Mouse (Mus musculus) heart, embryonic 15.5 days (tissue): Measurements from ENCODE around the gene Sp8. TPM values are rescaled to one million over a fixed set of nuclear protein-coding genes. Genes with fewer than 3 reads are reported as not detected.
A peak's percentile ranks its signal among the peaks of the same experiment; 100 is the strongest.

Experiments
- ATAC-seq: fragments of 200-750 bp; cut with Nextera tagmentation; replicated peaks from 2 replicates; pipeline ENCODE4 v1.8.0; 2017; ENCODE audit warnings: low read depth, moderate TSS enrichment; ENCODE audit not compliant: insufficient number of reproducible peaks, insufficient read depth, low FRiP score
- H3K27ac ChIP-seq: fragments of 300-500 bp; sonication (generic); 2 replicates; pipeline ENCODE4 v1.5.1; 2015; ENCODE audit warnings: mild to moderate bottlenecking, inconsistent platforms
- H3K27me3 ChIP-seq: fragments of 300-500 bp; sonication (generic); 2 replicates; pipeline ENCODE4 v1.6.1; 2015; ENCODE audit warnings: inconsistent platforms
- H3K36me3 ChIP-seq: fragments of 300-500 bp; sonication (generic); 2 replicates; pipeline ENCODE4 v1.6.1; 2015; ENCODE audit warnings: mild to moderate bottlenecking, inconsistent platforms
- H3K4me1 ChIP-seq: fragments of 300-500 bp; sonication (generic); replicated peaks from 2 replicates; pipeline ENCODE4 v1.6.1; 2015; ENCODE audit warnings: inconsistent platforms
- H3K4me2 ChIP-seq: fragments of 300-500 bp; sonication (generic); 2 replicates; pipeline ENCODE4 v1.6.1; 2015; ENCODE audit warnings: inconsistent platforms, mild to moderate bottlenecking, moderate library complexity
- H3K4me3 ChIP-seq: fragments of 300-500 bp; sonication (generic); 2 replicates; pipeline ENCODE4 v1.5.1; 2015; ENCODE audit warnings: mild to moderate bottlenecking, inconsistent platforms
- H3K9ac ChIP-seq: fragments of 300-500 bp; sonication (generic); 2 replicates; pipeline ENCODE4 v1.6.1; 2015; ENCODE audit warnings: mild to moderate bottlenecking, inconsistent platforms
- H3K9me3 ChIP-seq: fragments of 300-500 bp; sonication (generic); replicated peaks from 2 replicates; pipeline ENCODE4 v1.6.1; 2016; ENCODE audit warnings: inconsistent platforms
- WGBS: fragments of 180-500 bp; shearing (Covaris S2); methylation state at CpG from one replicate; pipeline ENCODE4 v1.1.7; 2015; ENCODE audit warnings: mixed read lengths; 5-methylcytosine and 5-hydroxymethylcytosine counted together
- polyA plus RNA-seq: library from polyadenylated mRNA; unstranded; fragments of >200 nt; fragmentation: Nextera tagmentation; extraction: Ambion mirVana; gene quantifications from 2 replicates; pipeline ENCODE4 v1.2.1, GENCODE M21; 2015

Gene Sp8
- polyA plus RNA-seq, 1 experiment from 2014 or later = not detected

GRCm38 (mm10) chr12:118849203-118849861 lies 3.2 kb downstream of the Sp8 start:
- Histone ChIP-seq H3K4me2 (peak overlapping the region; percentile 92), H3K4me3 (peak overlapping the region; percentile 57), H3K36me3 (no peaks in the 10 kb centered on the region), H3K27ac (no peak overlapping the region), H3K9ac (no peak overlapping the region), H3K27me3 (peaks cover 90% of the 10 kb centered on the region), H3K4me1 (peaks cover 34% of the 10 kb centered on the region), H3K9me3 (no peaks in the 10 kb centered on the region)
- WGBS = 1% methylated on average over 68 of the region's 78 CpGs
- 0 out of 2 replicates have a peak, but pooled peaks have one; percentile 32 for ATAC-seq

GRCm38 (mm10) chr12:118849996-118850395 lies 3.9 kb downstream of the Sp8 start:
- Histone ChIP-seq H3K4me2 (no peak overlapping the region), H3K27ac (no peak overlapping the region), H3K9ac (no peak overlapping the region), H3K9me3 (no peaks in the 10 kb centered on the region), H3K4me1 (peaks cover 41% of the 10 kb centered on the region), H3K36me3 (no peaks in the 10 kb centered on the region), H3K4me3 (peak overlapping the region; percentile 57; the same call in 1 of the 2 replicates), H3K27me3 (peaks cover 90% of the 10 kb centered on the region)
- ATAC-seq = no peak
- 1% methylated on average over 11 of the region's 11 CpGs for WGBS

DNA sequence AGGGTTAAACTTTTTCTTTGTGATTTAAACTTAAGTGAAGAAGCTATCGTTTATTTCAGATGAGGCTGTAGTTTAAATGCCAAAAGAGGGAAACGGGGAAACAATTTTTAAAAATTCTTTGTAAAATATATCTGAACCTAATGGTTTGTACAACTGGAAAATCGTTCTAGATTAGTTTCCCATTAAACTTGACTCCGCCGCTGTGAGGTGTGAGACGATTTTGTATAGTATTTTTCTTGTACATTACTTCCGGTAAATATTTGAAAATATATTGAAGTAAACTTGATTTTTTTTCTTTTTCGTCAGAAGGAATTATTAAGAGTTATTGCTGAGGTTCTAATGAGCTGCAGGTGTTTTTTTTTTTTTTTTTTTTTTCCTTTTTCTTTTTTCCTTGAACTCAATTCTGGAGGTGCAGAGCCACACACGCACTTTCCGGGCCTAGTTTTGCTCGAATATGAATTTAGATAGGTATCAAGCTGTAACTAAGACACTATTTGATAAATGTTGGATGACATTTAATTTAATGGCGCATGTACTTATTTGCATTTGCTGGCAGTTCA lies 4.8 kb downstream of the Sp8 start:
- H3K4me3 ChIP-seq = no peak overlapping the region
- H3K27ac ChIP-seq = no peak overlapping the region
- no peaks in the 10 kb centered on the region for H3K36me3 ChIP-seq
- WGBS = 30% methylated on average over 12 of the region's 12 CpGs
- H3K9me3 ChIP-seq = no peaks in the 10 kb centered on the region
- no peak overlapping the region for H3K9ac ChIP-seq
- H3K4me2 ChIP-seq = no peak overlapping the region
- no peak for ATAC-seq
- H3K27me3 ChIP-seq = peaks cover 89% of the 10 kb centered on the region
- H3K4me1 ChIP-seq = peaks cover 41% of the 10 kb centered on the region

DNA sequence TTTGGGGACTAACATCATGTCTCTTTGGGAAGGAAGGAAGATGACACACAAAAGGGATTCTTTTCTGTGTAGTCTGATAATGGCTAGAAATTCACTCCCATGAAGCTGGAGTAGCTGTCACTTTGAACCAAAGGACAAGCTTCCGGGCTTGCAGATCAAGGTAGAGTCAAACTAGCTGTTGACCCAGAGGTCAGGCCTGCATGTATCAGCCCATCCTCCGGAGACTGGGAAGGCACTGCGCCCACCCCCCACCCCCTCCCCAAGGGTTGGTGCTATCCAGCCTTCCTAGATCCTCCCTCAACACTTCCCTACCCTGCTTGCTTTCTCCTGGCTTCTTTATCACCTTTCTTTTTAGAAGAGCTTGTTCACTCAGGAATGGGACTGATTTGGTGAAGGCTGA lies 7.2 kb downstream of the Sp8 start:
- Histone ChIP-seq H3K9me3 (no peaks in the 10 kb centered on the region), H3K27me3 (peaks cover 83% of the 10 kb centered on the region), H3K4me1 (peaks cover 23% of the 10 kb centered on the region), H3K4me2 (no peak overlapping the region), H3K4me3 (no peak overlapping the region), H3K9ac (no peak overlapping the region), H3K36me3 (no peaks in the 10 kb centered on the region), H3K27ac (no peak overlapping the region)
- ATAC-seq = no peak
- WGBS = 3% methylated on average over 3 of the region's 3 CpGs

DNA sequence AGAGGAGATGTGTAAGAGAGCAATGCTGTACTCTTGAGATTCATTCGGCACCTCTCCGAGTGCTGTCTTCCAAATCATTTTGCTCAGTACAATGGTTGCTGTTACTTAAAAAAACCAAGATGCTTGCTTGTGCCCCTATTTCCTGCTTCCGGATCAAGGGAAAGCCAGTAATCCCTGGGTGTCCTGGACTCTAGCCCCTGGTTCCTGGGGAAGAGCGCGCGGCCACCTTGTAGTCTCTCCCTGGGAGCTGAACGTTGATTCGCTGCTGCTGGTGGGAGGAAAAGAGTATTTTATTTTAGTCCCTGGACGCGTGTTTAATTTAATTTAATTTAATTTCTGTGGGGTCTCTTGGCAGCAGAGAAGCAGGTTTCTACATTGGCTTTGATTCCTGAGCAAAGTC lies 8.3 kb downstream of the Sp8 start:
- Histone ChIP-seq H3K4me2 (peak overlapping the region; percentile 77), H3K9me3 (no peaks in the 10 kb centered on the region), H3K4me1 (peaks cover 12% of the 10 kb centered on the region), H3K27me3 (peaks cover 74% of the 10 kb centered on the region), H3K36me3 (no peaks in the 10 kb centered on the region), H3K9ac (0 out of 2 replicates have a peak overlapping the region, but pooled peaks have one; percentile 54), H3K4me3 (peak overlapping the region; percentile 52), H3K27ac (no peak overlapping the region)
- no peak for ATAC-seq
- WGBS = 2% methylated on average over 10 of the region's 10 CpGs

DNA sequence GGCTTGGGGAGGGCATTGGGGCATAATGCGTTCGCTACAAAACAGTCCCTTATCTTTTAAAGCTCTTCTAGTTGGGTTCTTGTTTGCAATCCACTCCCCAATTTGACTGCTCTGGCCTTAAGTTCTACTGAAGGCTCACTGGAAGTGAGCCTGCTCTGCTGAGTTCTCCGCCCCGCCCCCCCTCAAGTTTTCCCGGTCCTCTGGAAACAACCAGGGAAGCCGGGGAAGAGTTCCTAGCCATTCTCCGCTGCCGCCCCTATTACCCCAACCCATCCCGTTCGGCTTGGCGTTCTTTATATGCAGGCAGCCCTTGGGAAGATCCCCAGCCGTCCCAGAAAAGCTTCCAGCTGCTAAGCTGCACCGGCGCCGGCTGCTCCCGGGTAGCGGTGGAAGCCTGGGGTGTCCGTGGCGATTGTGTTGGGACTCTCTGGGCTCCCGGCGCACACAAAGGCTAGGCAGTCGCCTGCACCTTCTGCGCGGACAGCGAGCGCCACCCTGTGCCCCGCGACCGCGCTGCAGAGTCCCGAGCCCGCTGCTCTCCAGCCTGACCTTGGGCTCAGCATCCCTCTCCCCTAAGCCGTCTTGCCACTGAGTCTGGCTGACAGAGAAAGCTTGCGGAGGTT lies 8.8 kb downstream of the Sp8 start:
- no peaks in the 10 kb centered on the region for H3K36me3 ChIP-seq
- 0% methylated on average over 34 of the region's 34 CpGs for WGBS
- H3K9me3 ChIP-seq = no peaks in the 10 kb centered on the region
- peak overlapping the region; percentile 52 for H3K4me3 ChIP-seq
- peak overlapping the region; percentile 54; the same call in 1 of the 2 replicates for H3K9ac ChIP-seq
- peaks cover 68% of the 10 kb centered on the region for H3K27me3 ChIP-seq
- peaks cover 9% of the 10 kb centered on the region for H3K4me1 ChIP-seq
- peak overlapping the region; percentile 77 for H3K4me2 ChIP-seq
- no peak overlapping the region for H3K27ac ChIP-seq
- peak; percentile 90 for ATAC-seq

- Histone ChIP-seq H3K4me2 (no peak overlapping the region), H3K36me3 (no peaks in the 10 kb centered on the region), H3K27me3 (peaks cover 58% of the 10 kb centered on the region), H3K9me3 (no peaks in the 10 kb centered on the region), H3K9ac (no peak overlapping the region), H3K4me1 (peaks cover 9% of the 10 kb centered on the region), H3K27ac (no peak overlapping the region), H3K4me3 (no peak overlapping the region)
- 2% methylated on average over 7 of the region's 7 CpGs for WGBS
- no peak for ATAC-seq
Observed at GRCm38 (mm10) chr12:118856151-118856550, 10.0 kb downstream of the Sp8 start.

- Histone ChIP-seq H3K9ac (no peak overlapping the region), H3K27ac (no peak overlapping the region), H3K36me3 (no peaks in the 10 kb centered on the region), H3K9me3 (no peaks in the 10 kb centered on the region), H3K4me3 (no peak overlapping the region), H3K4me1 (peaks cover 4% of the 10 kb centered on the region; the same call in 1 of the 2 replicates), H3K27me3 (0 out of 2 replicates have a peak, but pooled peaks cover 4% of the 10 kb centered on the region), H3K4me2 (no peak overlapping the region)
- ATAC-seq = peak; percentile 66; the same call in 1 of the 2 replicates
- 22% methylated on average over 8 of the region's 8 CpGs for WGBS
Observed at GRCm38 (mm10) chr12:118872673-118873072, 26.5 kb downstream of the Sp8 start.

GRCm38 (mm10) chr12:118882790-118883189 lies 36.7 kb downstream of the Sp8 start:
- H3K27me3 ChIP-seq = no peaks in the 10 kb centered on the region
- H3K4me2 ChIP-seq = no peak overlapping the region
- H3K4me3 ChIP-seq = no peak overlapping the region
- H3K27ac ChIP-seq = no peak overlapping the region
- H3K9me3 ChIP-seq = no peaks in the 10 kb centered on the region
- no peaks in the 10 kb centered on the region for H3K4me1 ChIP-seq
- no peaks in the 10 kb centered on the region for H3K36me3 ChIP-seq
- ATAC-seq = no peak
- H3K9ac ChIP-seq = no peak overlapping the region

DNA sequence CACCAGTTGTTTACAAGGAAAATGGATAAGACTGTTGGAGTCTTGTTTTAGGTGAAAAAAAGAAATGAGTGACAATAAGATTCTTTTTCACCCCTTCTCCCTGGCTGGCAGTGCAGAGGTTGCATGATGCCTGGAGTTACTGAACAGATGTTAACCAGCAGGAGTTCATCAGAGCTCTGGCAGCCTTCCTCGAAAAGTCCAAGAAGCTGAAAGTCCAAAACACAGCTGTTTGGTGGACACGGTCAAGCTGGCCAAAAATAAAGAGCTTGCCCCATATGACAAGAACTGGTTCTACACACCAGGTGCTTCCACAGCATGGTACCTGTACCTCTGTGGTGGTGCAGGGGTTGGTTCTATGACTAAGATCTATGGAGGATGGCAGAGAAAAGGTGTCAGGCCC lies 41.8 kb downstream of the Sp8 start:
- Histone ChIP-seq H3K27ac (no peak overlapping the region), H3K4me2 (no peak overlapping the region), H3K4me3 (no peak overlapping the region), H3K36me3 (no peaks in the 10 kb centered on the region), H3K4me1 (no peaks in the 10 kb centered on the region), H3K27me3 (no peaks in the 10 kb centered on the region), H3K9me3 (no peaks in the 10 kb centered on the region), H3K9ac (no peak overlapping the region)
- 68% methylated on average over 2 of the region's 2 CpGs for WGBS
- ATAC-seq = no peak
